Mouse (Mus musculus) intestine, embryonic 15.5 days (tissue): ENCODE measurements around the gene Cnot1. TPM values are rescaled to one million over a fixed set of nuclear protein-coding genes. Genes with fewer than 3 reads are reported as not detected.

Experiments used
- ATAC-seq: fragments of 200-750 bp; cut with Nextera tagmentation; 2 replicates; pipeline ENCODE4 v1.8.0; 2017; ENCODE audit warnings: moderate TSS enrichment, moderate library complexity
- H3K27ac ChIP-seq: fragments of 300-500 bp; sonication (generic); 2 replicates; pipeline ENCODE4 v1.5.1; 2015; ENCODE audit warnings: mild to moderate bottlenecking, inconsistent platforms
- H3K27me3 ChIP-seq: fragments of 300-500 bp; sonication (generic); replicated peaks from 2 replicates; pipeline ENCODE4 v1.6.1; 2015; ENCODE audit warnings: inconsistent platforms
- H3K36me3 ChIP-seq: fragments of 300-500 bp; sonication (generic); 2 replicates; pipeline ENCODE4 v1.6.1; 2015; ENCODE audit warnings: inconsistent platforms
- H3K4me1 ChIP-seq: fragments of 300-500 bp; sonication (generic); replicated peaks from 2 replicates; pipeline ENCODE4 v1.6.1; 2015; ENCODE audit warnings: inconsistent platforms
- H3K4me2 ChIP-seq: fragments of 300-500 bp; sonication (generic); replicated peaks from 2 replicates; pipeline ENCODE4 v1.6.1; 2015; ENCODE audit warnings: mild to moderate bottlenecking, inconsistent platforms
- H3K4me3 ChIP-seq: fragments of 300-500 bp; sonication (generic); replicated peaks from 2 replicates; pipeline ENCODE4 v1.5.1; 2015; ENCODE audit warnings: inconsistent platforms
- H3K9ac ChIP-seq: fragments of 300-500 bp; sonication (generic); 2 replicates; pipeline ENCODE4 v1.6.1; 2015; ENCODE audit warnings: inconsistent platforms
- H3K9me3 ChIP-seq: fragments of 300-500 bp; sonication (generic); 2 replicates; pipeline ENCODE4 v1.6.1; 2016; ENCODE audit warnings: inconsistent platforms
- WGBS: fragments of 180-500 bp; shearing (Covaris S2); methylation state at CpG from one replicate; pipeline ENCODE4 v1.1.7; 2015; 5-methylcytosine and 5-hydroxymethylcytosine counted together
- polyA plus RNA-seq: library from polyadenylated mRNA; unstranded; fragments of >200 nt; fragmentation: Nextera tagmentation; extraction: Ambion mirVana; gene quantifications from 2 replicates; pipeline ENCODE4 v1.2.1, GENCODE M21; 2015

Gene Cnot1
- 56.4 and 57.5 TPM in 2 replicates for polyA plus RNA-seq

DNA sequence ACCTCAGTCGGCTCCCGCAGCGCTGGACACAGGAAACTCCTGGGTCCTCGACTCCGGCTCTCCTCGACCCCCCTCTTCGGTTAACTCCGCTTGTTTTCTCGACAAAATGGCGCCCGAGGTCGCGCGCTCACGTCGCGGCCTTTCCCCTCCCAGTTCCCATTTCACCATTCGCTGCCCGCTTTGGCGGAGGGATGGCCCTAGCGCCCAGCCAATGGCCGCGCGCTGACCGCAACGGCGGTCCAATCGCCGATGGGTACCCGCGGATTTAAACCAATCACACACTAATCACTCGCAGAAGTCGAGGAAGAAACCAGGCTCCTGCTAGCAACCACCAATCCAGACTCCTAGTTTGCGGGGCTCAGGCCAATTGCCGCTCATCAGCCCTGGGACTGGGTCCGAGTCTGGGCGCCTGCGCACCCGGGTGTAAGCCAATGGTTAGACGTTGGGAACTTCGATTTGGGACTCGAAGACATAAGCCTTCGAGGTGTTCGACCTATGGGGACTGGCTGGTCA is at the start of gene Cnot1:
Gene Cnot1 (minus strand): TSS at position 134 of the 513 bp plus-strand sequence.
- Histone ChIP-seq H3K36me3 (no peaks in the 10 kb centered on the region), H3K4me2 (peak within 1 kb of the TSS; percentile 66), H3K27ac (peak within 1 kb of the TSS; percentile 96), H3K4me3 (peak within 1 kb of the TSS; percentile 97), H3K4me1 (peaks cover 15% of the 10 kb centered on the region), H3K27me3 (no peaks in the 10 kb centered on the region), H3K9me3 (no peaks in the 10 kb centered on the region), H3K9ac (peak within 1 kb of the TSS; percentile 99)
- peak; percentile 95 for ATAC-seq
- WGBS, result under 1% methylated on average over 44 of the region's 44 CpGs

DNA sequence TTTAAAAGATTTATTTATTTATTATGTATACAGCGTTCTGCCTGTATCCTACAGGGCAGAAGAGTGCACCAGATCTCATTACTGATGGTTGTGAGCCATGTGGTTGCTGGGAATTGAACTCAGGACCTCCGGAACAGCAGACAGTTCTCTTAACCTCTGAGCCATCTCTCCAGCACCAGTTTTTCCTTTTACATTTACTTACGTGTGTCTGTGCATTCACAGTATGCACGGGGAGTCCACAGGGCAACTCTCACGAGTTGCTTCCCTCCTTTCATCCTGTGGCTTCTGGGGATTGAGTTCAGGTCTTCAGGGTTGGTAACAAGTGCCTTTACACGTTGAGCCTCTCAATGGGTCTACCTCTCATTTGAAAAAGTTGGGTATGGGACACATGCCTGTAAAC is 46.9 kb upstream of the Cnot1 start:
- 87% methylated on average over 6 of the region's 6 CpGs for WGBS
- Histone ChIP-seq H3K4me3 (no peak overlapping the region), H3K27ac (no peak overlapping the region), H3K27me3 (no peaks in the 10 kb centered on the region), H3K36me3 (no peaks in the 10 kb centered on the region), H3K9ac (no peak overlapping the region), H3K4me2 (no peak overlapping the region), H3K9me3 (no peaks in the 10 kb centered on the region), H3K4me1 (peaks cover 9% of the 10 kb centered on the region)
- no peak for ATAC-seq

DNA sequence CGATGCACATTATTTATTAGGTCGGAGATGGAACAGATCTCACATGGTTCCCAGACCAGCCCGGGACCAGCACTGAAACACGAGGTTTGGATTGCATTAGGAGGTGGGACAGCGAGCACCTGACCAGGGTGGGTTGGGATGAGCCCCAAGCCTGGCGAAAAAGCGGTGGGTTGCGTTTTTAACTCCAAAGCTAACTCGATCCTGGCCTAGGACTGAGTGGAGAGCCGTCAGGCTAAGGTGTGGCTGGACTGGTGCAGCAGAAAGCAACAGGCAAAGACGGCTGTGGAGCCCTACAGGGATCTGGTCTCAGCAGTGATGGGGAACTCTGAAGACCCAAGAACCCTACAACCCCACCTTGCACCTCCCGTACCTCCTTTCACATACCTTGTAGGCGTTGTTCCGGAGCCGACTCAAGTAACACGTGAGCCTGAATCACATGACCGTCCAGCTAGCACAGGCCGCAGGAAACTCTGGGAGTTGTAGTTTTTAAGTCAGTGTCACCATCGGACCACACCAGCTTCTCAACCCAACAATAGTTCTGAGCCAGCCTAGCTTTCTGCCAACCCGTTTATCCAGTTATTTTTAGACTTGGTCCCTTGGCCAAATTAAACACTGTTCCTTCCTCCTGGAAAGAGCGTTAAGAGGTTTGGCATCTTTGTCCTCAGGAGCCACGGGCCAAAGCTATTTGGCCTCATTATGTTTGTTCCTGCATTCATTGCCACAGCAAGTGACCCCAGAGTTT is 46.0 kb upstream of the Cnot1 start, which contains the start of gene Slc38a7:
Gene Slc38a7 (minus strand): TSS at position 438 of the 742 bp plus-strand sequence.
- peaks cover 2% of the 10 kb centered on the region; the same call in 1 of the 2 replicates for H3K36me3 ChIP-seq
- no peaks in the 10 kb centered on the region for H3K27me3 ChIP-seq
- whole genome bisulfite sequencing, result 15% methylated on average over 22 of the region's 22 CpGs
- H3K4me1 ChIP-seq, result peaks cover 9% of the 10 kb centered on the region
- H3K9ac ChIP-seq, result peak within 1 kb of the TSS; percentile 63
- H3K9me3 ChIP-seq, result no peaks in the 10 kb centered on the region
- H3K4me3 ChIP-seq, result peak within 1 kb of the TSS; percentile 61
- H3K4me2 ChIP-seq, result peak within 1 kb of the TSS; percentile 75
- ATAC-seq, result peak; percentile 95
- 0 out of 2 replicates have a peak within 1 kb of the TSS, but pooled peaks have one; percentile 34 for H3K27ac ChIP-seq

DNA sequence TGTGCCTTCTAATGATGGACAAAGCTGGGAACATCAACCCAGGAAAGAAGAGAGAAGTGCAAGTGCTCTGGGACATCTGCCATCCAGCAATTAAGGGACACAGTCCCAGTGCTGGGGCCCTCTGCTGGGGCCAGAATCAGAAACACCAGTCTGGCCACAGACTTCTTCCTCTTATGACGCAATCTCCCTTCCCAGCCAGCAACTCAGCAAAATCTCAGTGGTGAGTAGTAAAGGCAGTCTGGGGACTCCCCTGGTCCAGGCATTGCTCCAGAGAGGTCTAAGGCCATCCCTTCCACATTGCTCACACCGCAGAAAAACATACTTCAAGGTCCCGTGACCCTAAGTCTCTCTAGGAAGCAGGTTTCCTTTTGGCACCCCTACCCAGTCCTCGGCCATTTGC is 45.0 kb upstream of the Cnot1 start:
- H3K4me3 ChIP-seq, result peak overlapping the region; percentile 61
- H3K9ac ChIP-seq, result 0 out of 2 replicates have a peak overlapping the region, but pooled peaks have one; percentile 63
- ATAC-seq, result peak; percentile 75
- H3K27ac ChIP-seq, result 0 out of 2 replicates have a peak overlapping the region, but pooled peaks have one; percentile 34
- H3K4me2 ChIP-seq, result peak overlapping the region; percentile 75
- no peaks in the 10 kb centered on the region for H3K9me3 ChIP-seq
- H3K4me1 ChIP-seq, result peaks cover 9% of the 10 kb centered on the region
- H3K27me3 ChIP-seq, result no peaks in the 10 kb centered on the region
- H3K36me3 ChIP-seq, result peaks cover 4% of the 10 kb centered on the region; the same call in 1 of the 2 replicates
- WGBS, result 48% methylated on average over 4 of the region's 4 CpGs

DNA sequence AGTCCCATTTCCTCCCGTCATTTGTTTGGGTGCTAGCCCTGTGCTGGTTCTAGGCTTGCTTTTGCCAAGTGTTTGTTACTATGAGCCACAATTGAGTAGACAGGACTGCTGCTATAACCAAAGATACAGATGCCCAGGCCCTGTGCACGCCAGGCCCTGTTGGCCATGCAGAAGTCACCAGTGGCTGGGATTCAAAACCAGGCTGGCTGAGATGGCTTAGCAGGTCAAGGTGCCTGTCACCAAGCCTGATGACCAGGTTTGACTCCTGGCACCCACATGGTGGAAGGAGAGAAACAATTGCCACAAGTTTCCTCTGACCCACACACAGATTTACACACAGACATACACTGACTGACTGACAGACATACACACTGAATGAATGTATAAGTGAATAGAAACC is 43.1 kb upstream of the Cnot1 start:
- Histone ChIP-seq H3K4me2 (no peak overlapping the region), H3K9ac (no peak overlapping the region), H3K9me3 (no peaks in the 10 kb centered on the region), H3K27me3 (no peaks in the 10 kb centered on the region), H3K4me1 (peaks cover 9% of the 10 kb centered on the region), H3K27ac (no peak overlapping the region), H3K4me3 (no peak overlapping the region), H3K36me3 (peaks cover 4% of the 10 kb centered on the region; the same call in 1 of the 2 replicates)
- 83% methylated on average over 2 of the region's 2 CpGs for WGBS
- ATAC-seq, result no peak

DNA sequence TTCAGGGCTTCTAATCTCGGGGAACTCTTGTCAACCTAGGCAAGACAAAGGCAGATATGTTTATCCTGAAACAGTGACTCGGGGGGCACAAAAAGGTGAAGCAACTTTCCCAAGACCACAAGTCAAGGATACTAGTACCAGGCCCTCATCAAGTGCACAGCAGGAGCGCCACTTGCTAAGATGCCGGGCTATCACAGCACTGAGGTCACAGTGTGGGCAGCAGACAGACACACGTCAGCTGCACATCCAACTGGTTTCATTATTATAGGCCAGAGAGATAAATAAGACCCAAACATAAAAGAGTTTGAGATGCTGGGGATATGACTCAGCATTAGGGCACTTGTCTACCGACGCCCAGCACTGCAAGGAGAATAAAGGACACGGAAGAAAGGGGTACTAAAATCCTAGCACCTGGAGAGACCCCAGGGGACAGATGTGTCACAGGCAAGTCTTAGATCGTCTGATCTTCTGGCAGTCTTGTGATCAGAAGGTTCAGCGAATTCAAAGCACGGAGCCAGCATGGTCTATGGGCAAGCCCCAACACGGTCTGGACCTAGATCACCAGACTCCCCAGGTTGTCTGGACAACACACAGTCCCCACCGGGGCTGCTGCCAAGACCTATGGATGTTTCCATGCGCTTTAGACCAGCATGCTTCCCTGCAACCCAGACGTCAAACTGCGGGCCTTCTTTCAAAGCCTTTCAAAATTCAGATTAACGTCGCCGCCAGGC is 41.6 kb upstream of the Cnot1 start:
- 93% methylated on average over 19 of the region's 19 CpGs for WGBS
- H3K36me3 ChIP-seq, result peaks cover 4% of the 10 kb centered on the region; the same call in 1 of the 2 replicates
- peaks cover 9% of the 10 kb centered on the region for H3K4me1 ChIP-seq

DNA sequence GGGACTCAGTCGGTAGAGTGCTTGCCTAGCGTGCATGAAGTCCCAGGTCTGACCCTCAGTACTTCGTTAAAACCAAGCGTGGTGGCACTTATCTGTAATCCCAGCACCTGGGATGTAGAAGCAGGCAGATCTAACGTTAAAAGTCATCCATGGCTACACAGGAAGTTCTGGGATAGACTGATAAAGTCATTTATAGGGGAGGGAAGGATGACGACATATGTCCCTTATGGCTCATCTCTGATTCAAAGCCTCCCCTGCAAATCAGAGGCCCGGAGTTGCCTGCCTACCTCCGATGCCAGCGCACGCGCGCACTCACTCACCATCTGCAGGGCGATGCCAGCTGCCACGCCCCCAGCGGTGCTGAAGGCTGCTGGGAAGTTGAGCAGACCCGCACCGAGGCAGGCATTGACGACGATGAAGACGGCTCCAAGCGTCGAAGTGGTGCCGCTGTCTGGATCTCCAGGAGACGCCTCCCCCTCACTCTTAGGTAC is 40.8 kb upstream of the Cnot1 start:
- 84% methylated on average over 24 of the region's 24 CpGs for WGBS
- no peak overlapping the region for H3K4me2 ChIP-seq
- no peak overlapping the region for H3K4me3 ChIP-seq
- no peak for ATAC-seq
- H3K9me3 ChIP-seq, result no peaks in the 10 kb centered on the region
- H3K4me1 ChIP-seq, result peaks cover 9% of the 10 kb centered on the region
- no peak overlapping the region for H3K27ac ChIP-seq
- no peak overlapping the region for H3K9ac ChIP-seq
- H3K27me3 ChIP-seq, result no peaks in the 10 kb centered on the region
- peaks cover 4% of the 10 kb centered on the region; the same call in 1 of the 2 replicates for H3K36me3 ChIP-seq

More for the DNA sequence above, 41.6 kb upstream of the Cnot1 start:
- Histone ChIP-seq H3K9ac (no peak overlapping the region), H3K27me3 (no peaks in the 10 kb centered on the region), H3K4me3 (no peak overlapping the region), H3K9me3 (no peaks in the 10 kb centered on the region), H3K27ac (no peak overlapping the region), H3K4me2 (no peak overlapping the region)
- no peak for ATAC-seq

DNA sequence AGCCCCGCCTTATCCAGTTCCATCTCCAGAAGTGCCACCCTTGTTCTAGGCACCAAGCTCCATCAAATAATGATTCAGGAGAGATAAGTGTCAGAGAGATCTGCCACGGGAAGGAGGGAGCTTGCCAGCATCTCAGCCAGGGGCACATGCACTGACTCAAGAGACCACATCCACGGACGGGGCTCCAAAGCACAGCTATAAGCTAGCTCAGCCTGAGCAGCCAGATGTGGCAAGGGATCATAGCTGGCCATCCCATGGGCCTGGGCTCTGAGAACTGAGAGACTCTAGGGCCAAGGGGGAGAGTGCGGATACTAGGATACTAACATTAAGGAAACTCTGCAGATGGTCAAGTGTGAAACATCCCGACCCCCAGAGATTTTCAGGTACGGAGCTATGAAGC is 37.8 kb upstream of the Cnot1 start:
- H3K4me3 ChIP-seq, result no peak overlapping the region
- peaks cover 7% of the 10 kb centered on the region; the same call in 1 of the 2 replicates for H3K36me3 ChIP-seq
- no peak overlapping the region for H3K27ac ChIP-seq
- 85% methylated on average over 7 of the region's 7 CpGs for WGBS
- H3K4me1 ChIP-seq, result no peaks in the 10 kb centered on the region
- H3K9ac ChIP-seq, result no peak overlapping the region
- H3K4me2 ChIP-seq, result no peak overlapping the region
- ATAC-seq, result no peak
- H3K27me3 ChIP-seq, result no peaks in the 10 kb centered on the region
- H3K9me3 ChIP-seq, result no peaks in the 10 kb centered on the region

DNA sequence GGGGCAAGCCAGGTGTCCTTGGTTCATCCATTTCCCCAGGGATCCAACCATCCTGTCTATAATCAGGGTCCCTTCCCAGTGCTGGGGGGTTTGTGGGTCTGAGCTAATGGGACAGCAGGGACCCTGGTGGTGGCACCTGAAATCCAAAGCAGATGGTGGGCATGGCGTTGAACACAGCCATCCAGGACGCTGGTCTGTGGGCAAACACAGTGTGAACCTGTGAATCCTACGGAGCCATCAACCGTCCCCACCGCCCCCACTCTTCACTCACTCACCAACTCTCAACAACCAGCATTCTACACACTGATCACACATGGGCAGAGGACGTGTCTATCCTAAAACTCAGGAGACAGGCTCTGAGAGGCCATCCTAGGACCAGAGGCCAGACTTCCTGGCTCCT is 36.7 kb upstream of the Cnot1 start:
- H3K9ac ChIP-seq, result no peak overlapping the region
- no peak overlapping the region for H3K4me3 ChIP-seq
- H3K36me3 ChIP-seq, result peaks cover 7% of the 10 kb centered on the region; the same call in 1 of the 2 replicates
- WGBS, result 93% methylated on average over 6 of the region's 6 CpGs
- H3K4me2 ChIP-seq, result no peak overlapping the region
- no peaks in the 10 kb centered on the region for H3K27me3 ChIP-seq
- no peaks in the 10 kb centered on the region for H3K4me1 ChIP-seq
- H3K27ac ChIP-seq, result no peak overlapping the region
- no peaks in the 10 kb centered on the region for H3K9me3 ChIP-seq
- ATAC-seq, result no peak

DNA sequence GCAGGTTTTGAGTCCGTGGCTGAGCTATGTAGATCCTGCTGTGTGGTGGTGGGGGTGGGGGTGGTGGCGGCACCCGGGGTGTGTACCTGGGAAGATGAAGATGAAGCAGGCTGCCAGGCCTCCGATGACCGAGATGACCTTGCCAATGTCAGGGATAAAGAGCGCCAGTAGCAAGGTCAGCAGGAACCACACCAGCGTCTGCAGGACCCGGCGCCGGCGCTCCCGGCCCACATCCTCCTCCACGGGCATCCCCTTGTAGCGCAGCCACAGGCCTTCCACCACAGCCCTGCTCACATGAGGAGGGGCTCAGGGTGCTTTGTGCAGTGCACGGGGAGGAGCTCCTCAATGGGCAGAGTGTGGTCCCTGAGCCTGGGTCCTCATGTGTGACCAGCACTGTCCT is 34.2 kb upstream of the Cnot1 start:
- Histone ChIP-seq H3K27ac (no peak overlapping the region), H3K4me1 (no peaks in the 10 kb centered on the region), H3K4me2 (no peak overlapping the region), H3K9me3 (no peaks in the 10 kb centered on the region), H3K27me3 (no peaks in the 10 kb centered on the region), H3K4me3 (no peak overlapping the region), H3K9ac (no peak overlapping the region), H3K36me3 (0 out of 2 replicates have a peak, but pooled peaks cover 3% of the 10 kb centered on the region)
- no peak for ATAC-seq
- 89% methylated on average over 15 of the region's 15 CpGs for WGBS

DNA sequence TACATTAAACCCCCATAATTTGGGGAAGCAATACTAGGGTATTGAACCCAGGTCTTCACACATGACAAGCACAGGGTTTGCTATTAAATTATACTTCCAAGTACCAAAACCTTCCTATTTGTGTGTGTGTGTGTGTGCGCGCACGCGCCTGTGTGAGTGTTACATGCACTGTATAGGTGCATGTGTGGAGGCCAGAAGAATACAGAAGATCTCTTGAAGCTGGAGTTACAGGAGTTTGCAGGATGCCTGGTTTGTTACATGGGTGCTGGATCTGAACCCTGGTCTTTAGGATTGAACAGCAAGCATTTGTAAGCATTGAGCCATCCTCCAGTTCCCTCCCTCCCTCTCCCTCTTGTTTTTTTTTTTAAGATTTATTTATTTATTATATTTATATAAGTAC is 32.0 kb upstream of the Cnot1 start:
- Histone ChIP-seq H3K36me3 (0 out of 2 replicates have a peak, but pooled peaks cover 3% of the 10 kb centered on the region), H3K27ac (no peak overlapping the region), H3K4me3 (no peak overlapping the region), H3K9ac (no peak overlapping the region), H3K4me1 (no peaks in the 10 kb centered on the region), H3K9me3 (no peaks in the 10 kb centered on the region), H3K27me3 (no peaks in the 10 kb centered on the region), H3K4me2 (no peak overlapping the region)
- ATAC-seq, result no peak
- WGBS, result 98% methylated on average over 4 of the region's 4 CpGs

DNA sequence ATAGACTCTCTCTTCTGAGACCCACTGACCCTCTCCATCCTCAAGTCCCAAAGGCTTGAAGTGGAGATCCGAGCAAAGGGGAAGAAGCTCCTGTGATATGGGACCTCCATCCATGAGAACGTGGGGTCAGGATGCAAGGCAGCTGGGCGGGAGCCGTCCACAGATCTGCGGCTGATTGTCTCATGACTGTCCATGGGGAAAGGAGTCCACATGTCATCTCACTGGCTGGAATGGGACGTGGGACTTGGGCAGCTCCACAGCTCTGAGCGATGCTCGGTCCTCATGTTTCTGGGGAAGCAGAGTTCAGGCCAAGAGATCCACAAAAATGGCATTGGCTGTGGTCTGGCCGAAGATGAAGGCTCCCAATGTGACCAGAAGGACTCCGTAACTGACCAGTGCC is 30.0 kb upstream of the Cnot1 start:
- no peak overlapping the region for H3K4me3 ChIP-seq
- H3K27ac ChIP-seq, result no peak overlapping the region
- ATAC-seq, result no peak
- no peaks in the 10 kb centered on the region for H3K9me3 ChIP-seq
- no peak overlapping the region for H3K4me2 ChIP-seq
- no peak overlapping the region for H3K9ac ChIP-seq
- peaks cover 7% of the 10 kb centered on the region for H3K4me1 ChIP-seq
- no peaks in the 10 kb centered on the region for H3K27me3 ChIP-seq
- 0 out of 2 replicates have a peak, but pooled peaks cover 3% of the 10 kb centered on the region for H3K36me3 ChIP-seq
- 94% methylated on average over 10 of the region's 10 CpGs for WGBS
